Mouse (Mus musculus): ENCODE measurements around the gene Ubxn1. TPM values are rescaled to one million over a fixed set of nuclear protein-coding genes. Genes with fewer than 3 reads are reported as not detected.

Gene Ubxn1
- polyA plus RNA-seq, 1 experiment: 169 TPM

DNA sequence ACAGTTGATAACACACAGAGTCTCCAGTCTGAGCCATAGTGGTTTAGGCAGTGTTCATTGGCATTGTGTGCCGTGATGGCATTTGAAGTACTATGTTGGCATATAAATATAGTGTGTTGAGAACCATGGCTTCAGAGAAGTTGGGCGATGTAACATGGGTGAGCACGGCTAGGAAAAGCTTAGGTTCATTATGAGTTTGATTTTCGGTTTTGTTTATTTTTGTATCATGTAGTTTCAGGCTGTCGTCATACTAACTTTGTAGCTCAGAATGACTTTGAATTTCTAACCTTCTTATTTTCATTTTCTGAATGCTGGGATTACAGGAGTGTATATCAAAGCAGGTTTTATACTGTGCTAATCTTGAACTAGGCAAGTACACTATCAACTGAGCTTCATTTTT, 32.1 kb downstream of the Ubxn1 start:
- peaks cover 39% of the 10 kb centered on the region for H3K79me3 ChIP-seq (ENCODE audit: low read depth)
- TF ChIP-seq USF1 (IDR thresholded peaks at IDR 0.05; ENCODE audit: low read depth): no peak
- TF ChIP-seq MYOG (IDR thresholded peaks at IDR 0.05; ENCODE audit: control insufficient read depth, extremely low read depth, insufficient read length): no peak
- TF ChIP-seq FOSL1 (IDR thresholded peaks at IDR 0.05; ENCODE audit: insufficient read depth, low read length, poor library complexity, severe bottlenecking): no peak
- no peak for TF ChIP-seq CTCF (IDR thresholded peaks at IDR 0.05; ENCODE audit: control insufficient read depth, insufficient read depth, insufficient read length)
- TF ChIP-seq CEBPB (IDR thresholded peaks at IDR 0.05; ENCODE audit: low read depth): no peak
- no peak for TF ChIP-seq MYOD1 (IDR thresholded peaks at IDR 0.05; ENCODE audit: control insufficient read depth, insufficient read length, low read depth)
- TF ChIP-seq MAX (IDR thresholded peaks at IDR 0.05): no peak
- peaks cover 44% of the 10 kb centered on the region for H3K79me2 ChIP-seq (ENCODE audit: control insufficient read depth, insufficient read depth)
- H3K36me3 ChIP-seq (ENCODE audit: control insufficient read depth, insufficient read depth): peaks cover 74% of the 10 kb centered on the region
- H3K4me3 ChIP-seq (ENCODE audit: insufficient read depth, poor library complexity, severe bottlenecking): no peak overlapping the region
- no peak overlapping the region for H3ac ChIP-seq (ENCODE audit: control insufficient read depth, insufficient read length, low read depth)
- no peaks in the 10 kb centered on the region for H3K27me3 ChIP-seq (ENCODE audit: control insufficient read depth, insufficient read depth, insufficient read length)

GRCm38 (mm10) chr19:8908531-8908930, 37.2 kb downstream of the Ubxn1 start:
- H3K27me3 ChIP-seq (ENCODE audit: control insufficient read depth, insufficient read depth, insufficient read length): no peaks in the 10 kb centered on the region
- H3K36me3 ChIP-seq (ENCODE audit: control insufficient read depth, insufficient read depth): peaks cover 96% of the 10 kb centered on the region

GRCm38 (mm10) chr19:8911810-8912209, 40.5 kb downstream of the Ubxn1 start:
- no peak overlapping the region for H3ac ChIP-seq (ENCODE audit: control insufficient read depth, insufficient read length, low read depth)
- peaks cover 3% of the 10 kb centered on the region for H3K79me3 ChIP-seq (ENCODE audit: low read depth)
- peaks cover 100% of the 10 kb centered on the region for H3K36me3 ChIP-seq (ENCODE audit: control insufficient read depth, insufficient read depth)
- no peaks in the 10 kb centered on the region for H3K79me2 ChIP-seq (ENCODE audit: control insufficient read depth, insufficient read depth)
- TF ChIP-seq MYOD1 (IDR thresholded peaks at IDR 0.05; ENCODE audit: control insufficient read depth, insufficient read length, low read depth) (no peak), CEBPB (IDR thresholded peaks at IDR 0.05; ENCODE audit: low read depth) (no peak), USF1 (IDR thresholded peaks at IDR 0.05; ENCODE audit: low read depth) (no peak), MAX (IDR thresholded peaks at IDR 0.05) (no peak)
- H3K27me3 ChIP-seq (ENCODE audit: control insufficient read depth, insufficient read depth, insufficient read length): no peaks in the 10 kb centered on the region
- no peak overlapping the region for H3K4me3 ChIP-seq (ENCODE audit: insufficient read depth, poor library complexity, severe bottlenecking)

More at GRCm38 (mm10) chr19:8908531-8908930, 37.2 kb downstream of the Ubxn1 start:
- TF ChIP-seq USF1 (IDR thresholded peaks at IDR 0.05; ENCODE audit: low read depth): no peak
- no peak for TF ChIP-seq MAX (IDR thresholded peaks at IDR 0.05)
- TF ChIP-seq MYOG (IDR thresholded peaks at IDR 0.05; ENCODE audit: control insufficient read depth, extremely low read depth, insufficient read length): no peak
- no peak for TF ChIP-seq MYOD1 (IDR thresholded peaks at IDR 0.05; ENCODE audit: control insufficient read depth, insufficient read length, low read depth)
- no peak for TF ChIP-seq CEBPB (IDR thresholded peaks at IDR 0.05; ENCODE audit: low read depth)
- TF ChIP-seq CTCF (IDR thresholded peaks at IDR 0.05; ENCODE audit: control insufficient read depth, insufficient read depth, insufficient read length): no peak
- TF ChIP-seq FOSL1 (IDR thresholded peaks at IDR 0.05; ENCODE audit: insufficient read depth, low read length, poor library complexity, severe bottlenecking): no peak
- Histone ChIP-seq H3K4me3 (ENCODE audit: insufficient read depth, poor library complexity, severe bottlenecking) (no peak overlapping the region), H3K79me3 (ENCODE audit: low read depth) (peaks cover 3% of the 10 kb centered on the region), H3ac (ENCODE audit: control insufficient read depth, insufficient read length, low read depth) (no peak overlapping the region), H3K79me2 (ENCODE audit: control insufficient read depth, insufficient read depth) (no peaks in the 10 kb centered on the region)

DNA sequence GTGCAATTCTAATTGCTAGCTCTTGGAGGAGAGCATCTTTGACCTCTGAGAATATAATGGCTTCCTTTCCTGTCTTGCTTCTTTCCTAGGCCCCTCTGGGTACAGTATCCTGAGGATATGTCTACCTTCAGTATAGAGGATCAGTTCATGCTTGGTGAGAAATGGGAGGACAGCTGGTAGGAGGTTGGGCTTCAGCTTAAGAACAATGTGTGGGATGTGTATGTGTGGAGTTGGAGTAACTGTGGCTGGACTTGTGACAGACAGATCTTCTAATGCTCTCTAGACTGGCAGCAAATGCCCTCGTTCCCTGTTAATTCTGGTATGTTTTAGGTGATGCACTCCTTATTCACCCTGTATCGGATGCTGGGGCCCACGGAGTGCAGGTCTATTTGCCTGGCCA, 42.9 kb downstream of the Ubxn1 start:
- no peak overlapping the region for H3ac ChIP-seq (ENCODE audit: control insufficient read depth, insufficient read length, low read depth)

DNA sequence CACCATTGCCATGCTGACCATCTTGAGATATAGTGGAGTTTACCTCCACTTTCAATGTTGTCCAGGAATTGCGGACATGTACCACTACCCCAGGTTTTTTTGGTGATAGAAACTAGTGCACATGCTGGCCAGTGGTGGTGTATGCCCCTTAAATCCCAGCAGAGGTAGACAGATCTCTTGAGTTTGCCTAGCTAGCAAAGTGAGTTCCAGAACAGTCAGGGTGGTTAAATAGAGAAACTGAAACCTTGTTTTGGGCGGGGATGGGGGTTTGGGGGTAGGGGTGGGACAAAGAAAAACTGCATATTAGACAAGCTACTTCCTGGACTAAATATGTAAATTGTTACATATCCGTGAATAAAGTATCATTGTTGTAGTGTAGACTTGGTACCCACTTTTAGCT, 47.7 kb downstream of the Ubxn1 start:
- Histone ChIP-seq H3K4me3 (ENCODE audit: insufficient read depth, poor library complexity, severe bottlenecking) (no peak overlapping the region), H3K79me3 (ENCODE audit: low read depth) (peaks cover 30% of the 10 kb centered on the region), H3ac (ENCODE audit: control insufficient read depth, insufficient read length, low read depth) (no peak overlapping the region), H3K27me3 (ENCODE audit: control insufficient read depth, insufficient read depth, insufficient read length) (no peaks in the 10 kb centered on the region), H3K79me2 (ENCODE audit: control insufficient read depth, insufficient read depth) (peaks cover 35% of the 10 kb centered on the region), H3K36me3 (ENCODE audit: control insufficient read depth, insufficient read depth) (peaks cover 56% of the 10 kb centered on the region)
- TF ChIP-seq USF1 (IDR thresholded peaks at IDR 0.05; ENCODE audit: low read depth) (no peak), MYOG (IDR thresholded peaks at IDR 0.05; ENCODE audit: control insufficient read depth, extremely low read depth, insufficient read length) (no peak), FOSL1 (IDR thresholded peaks at IDR 0.05; ENCODE audit: insufficient read depth, low read length, poor library complexity, severe bottlenecking) (no peak), MAX (IDR thresholded peaks at IDR 0.05) (no peak), CEBPB (IDR thresholded peaks at IDR 0.05; ENCODE audit: low read depth) (no peak), CTCF (IDR thresholded peaks at IDR 0.05; ENCODE audit: control insufficient read depth, insufficient read depth, insufficient read length) (no peak), MYOD1 (IDR thresholded peaks at IDR 0.05; ENCODE audit: control insufficient read depth, insufficient read length, low read depth) (no peak)

More for the DNA sequence above, 42.9 kb downstream of the Ubxn1 start:
- Histone ChIP-seq H3K27me3 (ENCODE audit: control insufficient read depth, insufficient read depth, insufficient read length) (no peaks in the 10 kb centered on the region), H3K36me3 (ENCODE audit: control insufficient read depth, insufficient read depth) (peaks cover 80% of the 10 kb centered on the region), H3K79me2 (ENCODE audit: control insufficient read depth, insufficient read depth) (no peaks in the 10 kb centered on the region), H3K79me3 (ENCODE audit: low read depth) (no peaks in the 10 kb centered on the region), H3K4me3 (ENCODE audit: insufficient read depth, poor library complexity, severe bottlenecking) (no peak overlapping the region)
- TF ChIP-seq MYOG (IDR thresholded peaks at IDR 0.05; ENCODE audit: control insufficient read depth, extremely low read depth, insufficient read length) (no peak), CTCF (IDR thresholded peaks at IDR 0.05; ENCODE audit: control insufficient read depth, insufficient read depth, insufficient read length) (no peak), CEBPB (IDR thresholded peaks at IDR 0.05; ENCODE audit: low read depth) (no peak), MYOD1 (IDR thresholded peaks at IDR 0.05; ENCODE audit: control insufficient read depth, insufficient read length, low read depth) (no peak), MAX (IDR thresholded peaks at IDR 0.05) (no peak), USF1 (IDR thresholded peaks at IDR 0.05; ENCODE audit: low read depth) (no peak), FOSL1 (IDR thresholded peaks at IDR 0.05; ENCODE audit: insufficient read depth, low read length, poor library complexity, severe bottlenecking) (no peak)

DNA sequence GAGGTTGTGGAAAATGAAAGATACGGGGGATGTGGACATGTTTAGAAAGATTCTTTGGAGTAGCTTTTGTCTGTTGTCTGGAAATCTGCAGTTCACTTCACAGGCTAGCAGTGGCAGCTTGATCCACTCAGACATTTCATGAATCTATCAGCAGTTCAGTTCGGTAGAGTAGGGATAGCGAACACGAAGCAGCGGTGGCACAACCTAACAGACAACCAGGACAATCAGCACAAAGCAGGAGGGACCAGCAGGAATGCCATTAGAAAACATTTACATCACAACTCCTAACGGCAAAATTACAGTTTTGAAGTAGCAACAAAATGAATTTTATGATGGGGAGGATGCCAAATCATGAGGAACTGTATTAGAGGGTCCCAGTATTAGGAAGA, 48.4 kb downstream of the Ubxn1 start:
- Histone ChIP-seq H3K79me3 (ENCODE audit: low read depth) (peaks cover 30% of the 10 kb centered on the region), H3K36me3 (ENCODE audit: control insufficient read depth, insufficient read depth) (peaks cover 49% of the 10 kb centered on the region), H3K79me2 (ENCODE audit: control insufficient read depth, insufficient read depth) (peaks cover 42% of the 10 kb centered on the region), H3K27me3 (ENCODE audit: control insufficient read depth, insufficient read depth, insufficient read length) (no peaks in the 10 kb centered on the region), H3K4me3 (ENCODE audit: insufficient read depth, poor library complexity, severe bottlenecking) (no peak overlapping the region), H3ac (ENCODE audit: control insufficient read depth, insufficient read length, low read depth) (no peak overlapping the region)
- no peak for TF ChIP-seq MYOD1 (IDR thresholded peaks at IDR 0.05; ENCODE audit: control insufficient read depth, insufficient read length, low read depth)
- TF ChIP-seq FOSL1 (IDR thresholded peaks at IDR 0.05; ENCODE audit: insufficient read depth, low read length, poor library complexity, severe bottlenecking): no peak
- no peak for TF ChIP-seq CTCF (IDR thresholded peaks at IDR 0.05; ENCODE audit: control insufficient read depth, insufficient read depth, insufficient read length)
- TF ChIP-seq CEBPB (IDR thresholded peaks at IDR 0.05; ENCODE audit: low read depth): no peak
- TF ChIP-seq MAX (IDR thresholded peaks at IDR 0.05): no peak
- TF ChIP-seq USF1 (IDR thresholded peaks at IDR 0.05; ENCODE audit: low read depth): no peak
- TF ChIP-seq MYOG (IDR thresholded peaks at IDR 0.05; ENCODE audit: control insufficient read depth, extremely low read depth, insufficient read length): no peak

Data from C2C12 (cell line).